Mouse (Mus musculus) adrenal gland, adult 10 weeks (tissue): Measurements from ENCODE around the gene Cnpy3. TPM values are rescaled to one million over a fixed set of nuclear protein-coding genes. Genes with fewer than 3 reads are reported as not detected.

Experiments
- polyA plus RNA-seq: library from polyadenylated mRNA; stranded (reverse); fragments of 350-450 nt; fragmentation: Illumina TruSeq; extraction: RNeasy Lipid Tissue Mini Kit (QIAGEN cat#74804); gene quantifications from one replicate; pipeline ENCODE4 v1.2.3, GENCODE M21; 2014; ENCODE audit warnings: low read depth, low replicate concordance

Gene Cnpy3
- polyA plus RNA-seq, result 1.2 TPM

DNA sequence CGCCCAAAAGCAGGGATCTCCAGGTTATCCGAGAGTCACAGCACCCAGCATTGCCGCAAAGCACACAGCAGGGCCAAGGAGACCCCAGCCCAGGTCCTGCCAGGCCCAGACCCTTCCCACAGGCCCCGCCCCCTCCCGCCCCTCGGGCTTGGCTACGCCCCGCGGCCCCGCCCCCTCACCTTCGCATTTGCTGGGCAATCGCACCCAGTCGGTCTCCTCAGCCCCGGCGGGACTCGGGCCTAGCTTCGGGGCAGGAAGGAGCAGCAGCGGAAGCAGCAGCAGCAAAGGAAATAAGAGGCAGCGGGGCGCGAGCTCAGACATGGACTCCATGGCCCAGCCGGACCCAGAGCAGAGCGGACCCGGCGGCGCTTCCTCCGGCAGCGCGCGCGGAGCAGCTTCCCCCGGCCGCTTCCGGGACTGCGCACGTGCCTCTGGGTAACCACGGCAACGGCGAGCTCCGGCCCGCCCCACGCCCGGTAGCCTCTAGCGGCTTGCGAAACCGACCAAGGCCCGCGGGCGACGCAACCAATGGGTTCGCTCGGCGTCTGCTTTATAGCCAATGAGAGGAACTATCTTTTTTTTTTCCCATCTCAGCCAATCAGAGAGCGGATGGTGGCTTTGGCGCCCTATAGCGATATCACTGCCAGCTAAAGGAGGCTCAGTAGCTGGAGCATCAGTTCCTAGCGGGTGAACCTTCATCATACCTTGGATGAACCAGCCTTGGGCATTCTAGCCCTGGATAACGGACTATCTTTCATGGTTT lies at the start of gene Cnpy3:
Cnpy3 (minus strand) TSS at position 421 of the 763 bp plus-strand sequence.

DNA sequence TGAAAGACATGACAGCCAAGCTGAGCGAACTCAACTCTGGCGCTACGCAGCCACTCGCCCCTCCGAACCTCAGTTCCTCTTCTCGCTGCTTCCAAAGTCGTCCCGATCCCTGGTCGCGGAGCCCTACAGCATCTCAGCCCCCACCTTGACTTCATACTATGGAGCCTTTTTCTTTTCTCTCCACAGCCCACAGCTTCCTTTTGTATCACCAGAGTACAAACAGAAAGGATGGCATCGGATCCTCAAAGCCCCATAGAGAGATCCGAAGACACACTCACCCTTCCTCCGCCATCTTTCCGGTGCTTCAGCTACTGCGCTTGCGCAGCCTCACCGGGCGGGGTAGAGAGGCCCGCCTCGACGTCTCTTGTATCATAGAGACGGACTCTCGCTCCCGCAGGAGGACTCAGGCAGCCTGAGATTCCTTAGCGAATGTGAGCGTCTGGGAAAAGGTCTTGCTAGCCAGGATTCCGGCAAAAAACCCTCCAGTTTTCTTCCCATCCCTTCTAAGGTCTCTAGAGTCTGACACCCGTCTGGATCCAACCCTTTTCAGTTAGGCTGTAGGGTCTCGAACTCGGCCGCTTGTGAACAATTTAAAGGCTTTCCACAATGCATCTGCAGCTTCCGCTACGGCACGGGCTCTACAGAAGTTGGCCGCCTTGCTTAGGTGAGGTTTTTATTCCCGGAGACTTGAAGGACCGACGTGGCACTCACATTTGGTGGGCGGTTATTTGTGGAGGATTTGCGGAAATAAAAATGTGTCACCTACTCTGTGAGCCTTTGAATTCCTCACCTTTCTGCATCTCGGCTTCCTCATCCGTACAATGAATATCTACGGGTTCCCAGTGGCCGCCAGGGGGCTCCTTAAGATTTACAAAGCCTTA lies 30.6 kb upstream of the Cnpy3 start, which contains the start of gene Rpl7l1:
Rpl7l1 (minus strand) TSS at position 332 of the 881 bp plus-strand sequence.

DNA sequence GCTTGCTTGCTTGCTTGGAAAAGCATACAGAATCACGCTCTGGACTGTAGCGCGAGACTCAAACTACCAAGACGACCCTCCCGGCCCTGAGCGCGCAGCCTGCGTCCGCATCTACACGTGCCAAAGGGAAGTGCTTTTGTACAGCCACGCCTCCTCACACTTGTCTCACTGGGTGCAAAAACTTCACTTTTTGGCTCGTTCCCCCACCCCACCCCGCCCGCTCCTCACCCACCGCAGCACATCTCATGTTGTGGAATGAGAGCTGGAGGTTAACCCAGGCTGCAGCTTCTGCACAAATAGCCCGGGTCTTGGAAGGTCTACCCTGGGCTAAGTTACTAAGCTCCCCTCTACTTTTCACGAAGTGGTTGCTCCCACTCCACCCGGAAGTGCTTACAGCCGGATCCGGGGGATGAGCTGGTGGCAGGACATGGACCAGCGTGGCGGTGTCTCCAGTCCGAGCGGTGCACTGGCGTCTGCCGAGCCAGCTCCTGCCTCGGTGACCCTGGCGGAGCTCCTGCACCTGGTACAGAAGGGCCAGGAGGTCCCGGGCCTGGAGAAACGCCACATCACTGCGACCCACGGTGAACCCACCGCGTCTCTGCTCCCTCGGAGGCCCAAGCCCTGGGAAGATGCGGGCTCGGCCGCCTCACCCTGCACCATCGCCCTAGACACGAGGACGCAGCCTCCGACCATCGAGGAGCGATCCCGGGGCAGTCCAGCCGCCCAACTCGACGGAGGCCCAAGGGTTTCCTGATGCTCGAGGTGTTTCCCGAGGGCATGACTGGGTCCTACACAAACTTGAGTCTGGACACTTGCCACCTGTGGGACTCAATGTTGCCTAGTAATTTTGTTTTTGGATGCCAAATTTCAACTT lies 20.6 kb upstream of the Cnpy3 start, which contains the start of gene 2310039H08Rik:
2310039H08Rik (plus strand) TSS at position 232 of the 874 bp plus-strand sequence.

DNA sequence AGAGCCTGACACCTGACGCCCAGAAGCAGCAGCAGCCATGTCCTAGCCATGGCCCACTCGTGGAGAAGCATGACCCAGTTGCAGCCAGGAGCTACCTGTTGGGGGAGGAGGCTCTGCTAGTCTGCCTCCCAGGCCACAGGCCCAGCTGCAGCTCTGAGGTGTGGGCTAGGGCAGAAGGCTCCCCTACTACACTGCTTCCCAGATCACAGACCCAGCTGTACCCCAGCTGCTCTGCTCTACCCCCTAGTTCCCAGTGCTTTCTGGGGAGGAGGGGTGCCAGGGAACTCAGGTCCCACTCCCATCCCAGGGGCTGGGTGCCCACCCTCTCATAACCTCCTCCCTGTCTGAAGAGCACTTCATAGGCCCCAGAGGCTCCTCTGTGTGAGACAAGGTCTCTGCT lies 11.5 kb upstream of the Cnpy3 start, which contains the start of gene Ptcra:
Ptcra (minus strand) TSS at position 169 of the 400 bp plus-strand sequence.

DNA sequence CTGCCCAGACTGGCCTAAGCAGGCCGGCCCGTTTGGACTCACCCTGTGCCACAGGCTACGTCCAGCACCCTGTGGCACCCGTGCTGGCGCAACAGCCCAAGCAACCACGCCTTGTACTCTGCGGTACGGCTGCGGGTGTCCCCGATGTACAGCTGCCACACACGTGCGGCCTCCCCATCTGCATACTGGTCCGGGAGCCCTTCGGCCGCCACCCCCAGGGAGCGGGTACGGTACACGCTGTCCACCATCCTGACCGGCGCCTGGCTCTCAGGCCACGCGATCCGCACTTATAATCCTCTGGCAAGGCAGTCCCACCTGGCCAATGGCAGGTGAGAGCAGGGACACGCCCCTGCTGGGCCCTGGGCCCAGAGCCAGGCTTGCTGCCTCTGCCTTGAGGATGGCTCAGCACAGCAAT lies 23.1 kb downstream of the Cnpy3 start, which contains the start of gene Gnmt:
Gnmt (minus strand) TSS at position 265 of the 415 bp plus-strand sequence.

DNA sequence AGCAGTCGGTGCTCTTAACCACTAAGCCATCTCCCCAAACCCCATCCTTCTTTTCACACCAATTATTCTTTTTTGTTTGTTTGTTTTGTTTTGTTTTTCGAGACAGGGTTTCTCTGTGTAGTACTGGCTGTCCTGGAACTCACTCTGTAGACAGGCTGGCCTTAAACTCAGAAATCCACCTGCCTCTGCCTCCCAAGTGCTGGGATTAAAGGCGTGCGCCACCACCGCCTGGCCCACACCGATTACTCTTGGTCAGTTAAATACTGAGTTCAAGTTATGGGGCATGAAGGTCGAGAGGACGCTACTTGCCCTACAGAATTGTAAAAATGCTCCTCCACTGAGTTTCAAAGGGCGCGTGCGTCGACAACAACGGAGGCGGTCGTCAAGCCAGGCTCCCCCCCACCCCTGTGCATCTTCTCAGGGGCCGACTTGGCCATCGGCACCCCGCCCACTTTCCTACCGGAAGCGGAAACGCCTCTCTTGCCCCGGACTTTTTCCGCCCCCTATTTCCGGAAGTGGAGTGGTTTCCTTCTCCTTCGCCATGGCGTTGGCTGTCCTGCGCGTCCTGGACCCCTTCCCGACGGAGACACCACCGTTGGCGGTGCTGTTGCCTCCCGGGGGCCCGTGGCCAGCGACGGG lies 40.9 kb downstream of the Cnpy3 start, which contains the start of gene Pex6:
Pex6 (plus strand) TSS at position 505 of the 639 bp plus-strand sequence.

DNA sequence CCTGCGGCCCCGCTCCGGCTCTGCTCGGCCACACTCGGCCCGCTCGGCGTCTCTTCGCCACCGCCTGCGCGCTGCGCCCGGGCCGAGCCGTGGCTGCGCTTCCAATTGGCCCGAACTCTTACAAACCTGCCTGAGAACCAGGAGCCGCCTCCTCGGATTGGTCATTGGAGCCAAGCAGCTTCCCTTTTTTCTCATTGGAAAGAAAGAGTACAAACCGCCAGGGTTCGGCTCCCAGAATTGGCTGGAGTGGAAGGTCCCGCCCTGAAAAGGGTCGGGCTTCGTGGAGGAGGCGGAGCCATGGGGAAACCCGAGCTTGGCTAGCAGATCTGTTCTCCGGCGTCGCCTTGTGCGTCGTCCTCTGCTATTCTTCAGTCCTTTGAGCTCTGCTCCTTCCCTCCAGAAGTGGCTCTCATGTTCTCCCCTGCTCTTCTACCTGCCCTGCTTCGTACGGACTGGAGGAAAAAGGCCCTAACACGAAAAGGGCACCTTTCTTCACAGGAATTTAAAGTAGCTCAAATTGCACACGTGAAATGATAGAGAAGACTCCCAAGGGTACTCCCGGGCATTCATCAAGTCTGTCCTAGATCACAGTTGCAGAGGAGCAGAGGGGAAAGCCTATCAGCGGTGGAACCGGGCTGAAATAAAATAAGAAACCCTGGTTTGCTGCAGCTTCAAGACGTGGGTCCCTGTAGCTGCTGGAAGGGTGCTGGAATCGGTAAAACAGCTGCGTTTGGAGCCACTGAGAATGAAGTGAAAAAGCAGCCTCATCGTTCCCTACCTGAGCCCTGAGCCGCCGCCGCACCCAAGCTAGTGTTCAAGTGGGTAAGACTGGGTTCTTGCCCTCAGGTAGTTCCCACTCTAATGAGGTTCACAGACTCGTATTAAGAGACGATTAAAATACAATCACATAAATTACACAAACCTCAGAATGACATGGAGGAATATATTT lies 46.9 kb downstream of the Cnpy3 start, which contains the start of gene Ppp2r5d:
Ppp2r5d (minus strand) TSS at position 225 of the 949 bp plus-strand sequence.

Other genes starting within 250 kb of the Cnpy3 start
- gene Cul9, start 205.8 kb downstream of the Cnpy3 start, polyA plus RNA-seq, result 1.3 TPM
- not detected for gene Srf, start 196.0 kb downstream of the Cnpy3 start, polyA plus RNA-seq
- 0.41 TPM for gene Ptk7, start 122.7 kb downstream of the Cnpy3 start, polyA plus RNA-seq
- not detected for gene Klc4, start 106.2 kb downstream of the Cnpy3 start, polyA plus RNA-seq
- gene Mrpl2, start 106.0 kb downstream of the Cnpy3 start, polyA plus RNA-seq, result 3.4 TPM
- 0.41 TPM for gene Cul7, start 101.9 kb downstream of the Cnpy3 start, polyA plus RNA-seq
- gene Rrp36, start 77.9 kb downstream of the Cnpy3 start, polyA plus RNA-seq, result 4.2 TPM
- 5.2 TPM for gene Mea1, start 73.4 kb downstream of the Cnpy3 start, polyA plus RNA-seq
- gene Klhdc3, start 71.3 kb downstream of the Cnpy3 start, polyA plus RNA-seq, result 3.8 TPM
- 11.0 TPM for gene Ppp2r5d, start 47.1 kb downstream of the Cnpy3 start, polyA plus RNA-seq
- gene Pex6, start 40.8 kb downstream of the Cnpy3 start, polyA plus RNA-seq, result 0.82 TPM
- not detected for gene Gnmt, start 23.0 kb downstream of the Cnpy3 start, polyA plus RNA-seq
- not detected for gene Ptcra, start 11.5 kb upstream of the Cnpy3 start, polyA plus RNA-seq
- 28.8 TPM for gene 2310039H08Rik, start 20.4 kb upstream of the Cnpy3 start, polyA plus RNA-seq
- gene Rpl7l1, start 30.5 kb upstream of the Cnpy3 start, polyA plus RNA-seq, result 34.1 TPM
- 9.7 TPM for gene Bicral, start 106.3 kb upstream of the Cnpy3 start, polyA plus RNA-seq
- 0.87 TPM for gene Tbcc, start 138.5 kb upstream of the Cnpy3 start, polyA plus RNA-seq
- gene Prph2, start 158.2 kb upstream of the Cnpy3 start, polyA plus RNA-seq, result not detected